ENCODE assay signal across 11 mouse cellular contexts in the genomic region with DNA sequence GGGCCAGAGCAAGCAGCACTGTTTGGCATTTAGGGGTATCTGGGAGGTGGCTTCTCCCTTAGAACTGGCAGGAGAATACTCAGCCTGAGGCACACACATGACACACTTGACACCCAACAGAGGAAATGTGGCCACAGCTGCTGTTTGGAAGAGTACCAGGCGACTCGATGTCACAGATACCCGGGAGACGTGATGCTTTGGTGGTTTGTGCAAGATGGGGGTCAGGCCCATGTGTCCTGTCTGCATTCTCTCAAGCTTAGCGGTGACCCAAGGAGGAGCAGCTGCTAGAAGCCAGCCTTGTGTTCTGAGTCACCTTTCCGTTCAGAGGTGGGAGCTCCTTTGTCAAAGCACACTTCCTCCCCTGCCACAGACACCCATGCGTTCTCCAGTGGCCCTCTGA. TPM values are rescaled to one million over a fixed set of nuclear protein-coding genes. Genes with fewer than 3 reads are reported as not detected.
DNase-seq lines count a peak whose midpoint lies in the region; ATAC-seq lines count a peak whose summit lies in the region.
"Had no signal": no experiment of that assay in that cellular context is flagged by ENCODE, and none has a peak within 500 bp of the region (broad histone marks: within the 10 kb centered on the region; RNA-seq: fewer than 3 reads in every experiment).

No protein-coding gene starts in this region.

- no peak overlapping the region for H3K4me3 ChIP-seq in hindbrain, embryonic 16.5 days (ENCODE audit: low read length)
- no peak overlapping the region for H3K4me3 ChIP-seq in hindbrain, embryonic 14.5 days (replicated peaks; ENCODE audit: low read length)
- H3K4me3 ChIP-seq: embryonic facial prominence, embryonic 13.5 days; limb, embryonic 12.5 days; midbrain, embryonic 10.5 days had no signal

- H3K4me1 ChIP-seq in hindbrain, embryonic 16.5 days (ENCODE audit: control insufficient read depth, insufficient read depth, low read depth, low read length): no peaks in the 10 kb centered on the region
- H3K4me1 ChIP-seq in hindbrain, embryonic 14.5 days (replicated peaks; ENCODE audit: control insufficient read depth, insufficient read depth, low read length): no peaks in the 10 kb centered on the region

- no peak for DNase-seq in hindbrain, embryonic 14.5 days (ENCODE audit: low spot score)
- DNase-seq in B cell, adult 2 months: peak; percentile 48 to 57
- DNase-seq in T-cell, adult 2 months (ENCODE audit: low spot score): peak; percentile 68
- peak; percentile 87 to 93 for DNase-seq in natural killer cell, adult 2 months (ENCODE audit: low spot score in 2 of 2)

- H3K36me3 ChIP-seq in hindbrain, embryonic 16.5 days (ENCODE audit: control insufficient read depth, insufficient read depth, low read length): no peaks in the 10 kb centered on the region
- no peaks in the 10 kb centered on the region for H3K36me3 ChIP-seq in hindbrain, embryonic 14.5 days (replicated peaks; ENCODE audit: control insufficient read depth, insufficient read depth)
- H3K36me3 ChIP-seq: embryonic facial prominence, embryonic 13.5 days; limb, embryonic 12.5 days; midbrain, embryonic 10.5 days had no signal

- ATAC-seq in hindbrain, embryonic 16.5 days: 0 out of 2 replicates have a peak, but pooled peaks have one; percentile 4
- ATAC-seq in hindbrain, embryonic 14.5 days (ENCODE audit: low FRiP score): no peak
- no peak for ATAC-seq in erythroid progenitor cell, adult 5-6 weeks (replicated peaks; ENCODE audit: low FRiP score, poor library complexity, severe bottlenecking)
- ATAC-seq in frontal cortex, adult (ENCODE audit: low TSS enrichment): no peak

- WGBS in hindbrain, embryonic 16.5 days: 61% methylated on average over 7 of the region's 7 CpGs
- WGBS in hindbrain, embryonic 14.5 days: 64% methylated on average over 7 of the region's 7 CpGs

- H3K27ac ChIP-seq in hindbrain, embryonic 16.5 days (ENCODE audit: low read depth, low read length): no peak overlapping the region
- H3K27ac ChIP-seq in hindbrain, embryonic 14.5 days: no peak overlapping the region
- H3K27ac ChIP-seq: embryonic facial prominence, embryonic 13.5 days; kidney, postnatal 0 days; limb, embryonic 12.5 days; midbrain, embryonic 10.5 days had no signal

- H3K9ac ChIP-seq in hindbrain, embryonic 16.5 days (ENCODE audit: low read depth, low read length): no peak overlapping the region
- H3K9ac ChIP-seq in hindbrain, embryonic 14.5 days: no peak overlapping the region
- H3K9ac ChIP-seq: embryonic facial prominence, embryonic 13.5 days; limb, embryonic 12.5 days had no signal

- no peaks in the 10 kb centered on the region for H3K27me3 ChIP-seq in hindbrain, embryonic 16.5 days (replicated peaks; ENCODE audit: control insufficient read depth, insufficient read depth, low read length)
- no peaks in the 10 kb centered on the region for H3K27me3 ChIP-seq in hindbrain, embryonic 14.5 days (ENCODE audit: control insufficient read depth, insufficient read depth, low read length)
- H3K27me3 ChIP-seq: embryonic facial prominence, embryonic 13.5 days; limb, embryonic 12.5 days had no signal

- no peak overlapping the region for H3K4me2 ChIP-seq in hindbrain, embryonic 16.5 days (ENCODE audit: low read length)
- H3K4me2 ChIP-seq in hindbrain, embryonic 14.5 days (replicated peaks): no peak overlapping the region
- H3K4me2 ChIP-seq: embryonic facial prominence, embryonic 13.5 days; limb, embryonic 12.5 days had no signal

- H3K9me3 ChIP-seq in hindbrain, embryonic 16.5 days (ENCODE audit: control insufficient read depth, low read length): no peaks in the 10 kb centered on the region
- H3K9me3 ChIP-seq in hindbrain, embryonic 14.5 days (ENCODE audit: control insufficient read depth, low read length): no peaks in the 10 kb centered on the region
- H3K9me3 ChIP-seq: embryonic facial prominence, embryonic 13.5 days; limb, embryonic 12.5 days; midbrain, embryonic 10.5 days had no signal

RNA-seq across cellular contexts. Expression of a gene that starts 12.4 kb away (rescaled TPM):
- 2.6 and 4.2 TPM in 2 replicates for polyA plus RNA-seq in hindbrain, embryonic 16.5 days (2015; fragmentation: Nextera tagmentation; extraction: Ambion mirVana)
- polyA plus RNA-seq in hindbrain, embryonic 14.5 days (2014; fragmentation: Nextera tagmentation; extraction: Ambion mirVana): 2.7 and 3.1 TPM in 2 replicates
- 26.4 and 27.4 TPM in 2 replicates for total RNA-seq in erythroid progenitor cell, adult 5-6 weeks (2015; ENCODE audit: low replicate concordance)
- 5.4 and 12.9 TPM in 2 replicates for total RNA-seq in erythroid progenitor cell, adult 5-6 weeks (2017; ENCODE audit: low replicate concordance)
